Mouse (Mus musculus) left cerebral cortex, postnatal 10 days (tissue): ENCODE measurements around the gene Gm20388. TPM values are rescaled to one million over a fixed set of nuclear protein-coding genes. Genes with fewer than 3 reads are reported as not detected.

Experiments
- DNase-seq, 2 experiments: peaks; one replicate each; pipeline ENCODE4 v3.0.0; 2021 to 2022; ENCODE audit warnings: low spot score in 2 of 2, mixed read lengths in 1 of 2; ENCODE audit errors: extremely low spot score in 1 of 2
- intact Hi-C: fragments of 180-260 bp; cut with DNase I; formaldehyde crosslinking; loops from one replicate; pipeline ENCODE4 v1.15.1; 2025
- total RNA-seq, 2 experiments: library from RNA; stranded (reverse); gene quantifications; 2 replicates each; pipeline ENCODE4 v1.2.3; 2021

Gm20388 gene
- total RNA-seq, 2 experiments from 2014 or later, result 4.4 to 9.0 TPM

DNA sequence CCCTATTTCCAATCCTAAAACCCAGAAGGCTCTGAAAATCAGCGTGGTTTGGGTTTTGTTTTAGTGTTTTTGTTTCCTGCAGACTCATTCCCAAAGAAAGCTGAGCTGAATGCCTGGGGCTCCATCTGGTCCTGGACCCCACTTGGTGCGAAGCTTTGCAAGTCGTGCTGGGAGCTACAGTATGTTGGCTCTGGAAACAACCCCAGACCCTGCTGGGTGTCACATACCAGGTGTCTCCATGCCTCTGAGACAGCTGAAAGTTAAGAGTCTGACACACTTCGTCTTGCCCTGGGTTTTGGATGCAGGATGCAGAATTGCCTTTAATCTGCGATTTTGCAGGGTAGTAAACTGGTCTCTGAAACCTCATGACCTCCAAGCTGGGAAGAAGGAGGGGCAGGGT is 2913.9 kb downstream of the Gm20388 start:
- intact Hi-C loops, result no loop called here
- DNase-seq, result peak in 1 of 2 experiments; percentile 54

DNA sequence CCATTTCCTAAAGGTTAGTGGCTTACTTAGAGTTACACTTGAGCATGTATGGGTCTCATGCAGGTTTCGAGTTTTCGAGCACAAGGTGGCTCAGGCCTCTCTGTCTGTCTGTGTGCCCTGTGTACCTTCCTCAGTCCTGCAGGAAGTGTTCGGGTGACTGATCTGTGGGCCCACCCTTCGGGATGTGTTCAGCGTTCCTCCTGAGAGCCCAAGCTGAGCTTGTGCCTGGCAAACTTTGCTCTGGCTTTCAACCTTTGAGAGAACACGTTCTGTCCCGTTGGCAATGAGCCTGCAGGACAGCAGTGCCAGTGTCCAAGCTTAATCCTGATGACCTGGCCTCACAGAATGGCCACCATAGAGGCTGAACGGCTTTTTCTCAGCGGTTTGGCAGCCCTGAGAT is 2914.3 kb downstream of the Gm20388 start:
- no peak for DNase-seq
- intact Hi-C loops, result no loop called here

DNA sequence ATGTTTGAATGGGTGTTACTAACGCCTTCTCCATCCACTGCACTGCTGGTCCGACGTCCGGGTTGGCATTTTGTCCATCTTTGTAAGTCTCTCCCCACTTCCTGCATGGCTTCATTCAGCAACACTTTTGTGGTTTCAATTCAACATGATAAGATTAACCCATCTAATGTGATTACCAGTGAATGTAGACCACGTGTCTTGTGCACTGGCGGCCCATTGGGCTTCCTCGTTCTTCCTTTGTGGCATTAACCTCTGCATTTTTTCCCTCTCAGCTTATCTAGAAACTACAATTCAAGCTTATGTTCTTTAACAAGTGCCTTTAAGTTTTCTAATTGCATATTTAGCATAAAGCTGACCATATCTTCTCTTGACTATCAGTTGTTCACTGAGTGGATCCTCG is 2914.8 kb downstream of the Gm20388 start:
- intact Hi-C loops, result no loop called here
- no peak for DNase-seq

- intact Hi-C loops, result no loop called here
- DNase-seq, result no peak
Observed at GRCm38 (mm10) chr8:122829396-122829795, 2918.8 kb downstream of the Gm20388 start.

GRCm38 (mm10) chr8:122830349-122831061 is 2919.9 kb downstream of the Gm20388 start:
- intact Hi-C loops, result loop anchor here (2.0 to 5.0 kb wide), 3 partner anchors 152 to 333 kb away; no protein-coding TSS in a partner anchor
- peak; percentile 87 to 89 for DNase-seq

DNA sequence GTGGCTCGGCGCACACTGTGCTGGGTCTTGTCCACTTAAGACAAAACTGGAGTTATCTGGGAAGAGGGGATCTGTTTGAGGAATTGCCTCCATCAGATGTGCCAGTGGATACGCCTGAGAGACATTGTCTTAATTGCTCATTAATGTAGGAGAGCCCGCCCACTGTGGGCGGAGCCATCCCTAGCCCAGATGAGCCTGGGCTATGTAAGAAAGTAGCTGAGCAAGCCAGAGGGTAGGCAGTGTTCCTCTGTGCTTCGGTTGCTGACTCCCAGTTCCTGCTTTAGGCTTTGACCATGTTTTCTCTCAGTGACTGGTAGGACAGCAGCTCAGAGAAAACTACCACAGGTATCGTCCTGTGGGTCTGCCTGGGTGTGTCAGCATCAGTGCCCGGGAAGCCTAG is 2923.8 kb downstream of the Gm20388 start:
- intact Hi-C loops, result loop anchor here (5.0 kb wide), 1 partner anchor 337 kb away; no protein-coding TSS in a partner anchor
- DNase-seq, result no peak

GRCm38 (mm10) chr8:122834971-122835370 is 2924.3 kb downstream of the Gm20388 start:
- DNase-seq, result peak; percentile 51 to 76
- intact Hi-C loops, result loop anchor here (5.0 kb wide), 2 partner anchors 338 to 362 kb away; no protein-coding TSS in a partner anchor

GRCm38 (mm10) chr8:122836199-122836598 is 2925.6 kb downstream of the Gm20388 start:
- DNase-seq, result no peak
- intact Hi-C loops, result loop anchor here (5.0 kb wide), 1 partner anchor 361 kb away; no protein-coding TSS in a partner anchor

- no peak for DNase-seq
- intact Hi-C loops, result loop anchor here (5.0 kb wide), 1 partner anchor 361 kb away; no protein-coding TSS in a partner anchor
Observed at GRCm38 (mm10) chr8:122836696-122837095, 2926.1 kb downstream of the Gm20388 start.

DNA sequence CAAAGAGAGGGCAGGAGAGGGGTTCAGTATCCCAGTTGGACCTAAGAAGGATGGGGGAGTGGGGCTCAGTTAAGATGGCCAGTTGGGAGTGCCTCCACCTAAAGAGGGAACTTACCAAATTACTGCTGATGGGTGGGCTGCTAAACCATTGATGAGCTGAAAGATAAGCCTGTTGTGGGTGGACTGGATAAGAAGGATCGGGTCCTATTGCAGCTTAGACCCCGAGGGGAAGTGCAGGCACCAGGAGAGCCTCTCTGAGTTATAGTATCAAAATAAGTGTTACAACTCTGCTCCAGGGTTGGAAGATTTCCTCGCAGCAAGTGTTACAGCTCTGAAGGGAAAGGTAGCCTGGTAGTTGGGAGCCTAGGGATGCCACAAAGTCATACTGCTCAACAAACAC is 2933.5 kb downstream of the Gm20388 start:
- intact Hi-C loops, result no loop called here
- no peak for DNase-seq

DNA sequence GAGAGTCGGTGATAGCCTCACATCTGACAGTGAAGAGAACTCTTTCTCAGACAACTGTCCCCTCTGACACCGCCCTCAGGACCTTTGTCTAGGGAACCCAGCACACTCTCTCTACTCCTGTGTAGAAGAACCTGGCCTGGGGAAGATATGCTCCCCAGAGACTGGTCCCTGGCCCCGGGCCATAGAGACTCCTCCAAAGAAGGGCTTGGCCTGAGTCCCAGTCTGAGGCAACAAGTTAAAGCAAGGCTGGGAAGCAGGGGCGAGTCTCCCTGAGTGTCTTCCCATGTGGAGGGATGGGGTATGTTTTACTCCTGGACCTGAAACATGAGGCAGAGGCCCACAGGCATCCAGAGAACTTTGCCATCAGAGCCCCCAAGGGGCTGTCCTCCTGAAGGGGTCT is 2935.0 kb downstream of the Gm20388 start:
- peak in 1 of 2 experiments; percentile 73 for DNase-seq
- intact Hi-C loops, result no loop called here

GRCm38 (mm10) chr8:122847829-122848561 is 2937.4 kb downstream of the Gm20388 start, which contains the start of gene Cdh15:
Gene Cdh15 (plus strand): TSS chr8:122847966.
- intact Hi-C loops, result no loop called here
- peak; percentile 18 to 81 for DNase-seq

DNA sequence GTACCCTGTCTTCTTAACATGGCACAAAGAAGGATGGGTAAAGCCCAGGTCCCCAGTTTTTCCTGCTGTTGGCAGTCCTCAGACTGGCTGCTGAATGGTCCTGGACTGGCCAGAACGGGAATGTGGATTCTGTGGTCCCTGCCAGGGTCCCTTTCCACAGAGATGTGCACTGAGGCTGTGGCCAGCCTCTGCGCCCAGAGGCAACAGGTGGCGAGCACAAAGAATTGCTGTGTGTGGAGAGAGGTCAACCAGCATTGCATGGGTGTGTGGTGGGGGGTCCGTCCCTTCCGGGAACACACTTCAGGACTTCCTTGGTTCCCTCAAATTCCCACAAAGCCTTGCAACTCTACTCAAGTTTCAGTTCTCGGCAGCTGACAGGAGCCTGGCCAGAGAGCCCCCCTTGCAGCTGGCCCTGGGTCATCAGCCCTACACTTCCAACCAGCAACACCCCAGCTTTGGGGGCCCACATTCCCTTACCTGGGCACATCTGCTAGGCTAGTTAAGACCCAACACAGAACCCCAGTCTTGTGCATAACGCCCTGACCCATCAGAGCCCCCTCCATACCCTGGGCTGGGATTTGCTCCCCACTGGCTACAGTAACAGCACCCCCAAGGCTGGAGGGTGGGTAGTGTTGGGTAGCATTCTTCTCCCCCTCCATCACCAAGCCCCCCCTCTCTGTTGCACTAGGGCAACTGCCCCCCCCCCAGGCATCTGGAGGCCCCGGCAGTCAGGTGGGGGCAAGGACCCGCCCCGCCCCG is 2938.7 kb downstream of the Gm20388 start:
- intact Hi-C loops, result no loop called here
- no peak for DNase-seq

GRCm38 (mm10) chr8:122850641-122851240 is 2940.1 kb downstream of the Gm20388 start:
- no peak for DNase-seq
- intact Hi-C loops, result no loop called here

DNA sequence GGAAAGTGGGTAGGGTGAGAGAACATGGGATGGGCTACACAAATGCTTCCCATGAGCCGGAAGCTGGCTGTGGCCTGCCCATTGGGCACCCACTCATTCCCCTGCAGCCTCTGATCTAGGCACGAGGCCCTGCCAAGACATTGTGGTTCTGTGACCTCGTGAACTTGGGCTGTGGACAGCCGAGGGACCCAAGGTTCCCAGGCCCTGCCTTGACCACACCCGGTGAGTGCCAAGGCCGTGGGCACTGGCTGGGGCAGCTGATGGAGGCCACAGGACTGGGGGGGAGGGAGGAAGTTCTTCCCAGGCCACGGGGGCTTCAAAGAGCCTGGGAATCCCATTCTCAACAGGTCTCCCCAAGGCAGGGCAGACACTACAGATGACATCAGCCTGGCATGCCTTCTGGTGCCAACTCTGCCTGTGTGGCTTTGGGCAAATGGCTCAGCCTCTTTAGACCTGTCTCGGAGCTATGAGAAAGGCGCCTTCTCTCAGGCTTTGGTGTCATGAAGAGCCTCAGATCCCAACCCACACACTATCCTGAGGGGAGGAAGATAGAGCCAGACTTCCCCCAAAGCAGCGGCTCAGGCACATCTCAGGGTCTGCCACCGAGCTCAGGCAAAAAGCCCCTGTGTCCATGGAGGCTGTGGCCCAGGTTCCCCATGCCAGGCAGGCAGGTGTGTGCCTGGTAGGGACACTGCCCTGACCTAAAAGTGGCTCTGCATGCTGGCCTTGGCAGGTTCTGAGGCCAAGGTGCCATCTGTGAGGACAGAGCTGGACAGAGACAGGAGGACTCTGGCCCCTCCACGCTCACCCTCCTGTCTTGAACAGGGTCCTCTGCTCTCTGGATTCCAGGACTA is 2941.3 kb downstream of the Gm20388 start:
- intact Hi-C loops, result no loop called here
- no peak for DNase-seq

DNA sequence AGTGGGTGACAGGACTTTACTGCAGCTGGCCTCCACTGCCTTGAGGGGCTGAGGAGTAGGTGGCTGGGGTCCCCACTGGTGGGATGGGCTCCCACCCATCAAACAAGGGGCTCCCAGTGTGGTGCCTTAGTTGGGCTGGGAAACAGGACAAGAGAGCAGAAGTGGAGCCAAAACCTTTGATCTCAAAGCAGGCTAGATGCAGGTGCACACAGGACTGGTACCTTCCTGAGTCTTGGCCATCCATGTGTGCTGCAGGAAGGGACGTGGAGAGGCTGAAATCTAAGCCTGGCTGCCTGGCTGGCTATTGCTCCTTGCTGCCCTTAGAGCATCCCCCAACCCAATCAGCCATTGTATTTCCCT is 2941.9 kb downstream of the Gm20388 start:
- intact Hi-C loops, result no loop called here
- no peak for DNase-seq

DNA sequence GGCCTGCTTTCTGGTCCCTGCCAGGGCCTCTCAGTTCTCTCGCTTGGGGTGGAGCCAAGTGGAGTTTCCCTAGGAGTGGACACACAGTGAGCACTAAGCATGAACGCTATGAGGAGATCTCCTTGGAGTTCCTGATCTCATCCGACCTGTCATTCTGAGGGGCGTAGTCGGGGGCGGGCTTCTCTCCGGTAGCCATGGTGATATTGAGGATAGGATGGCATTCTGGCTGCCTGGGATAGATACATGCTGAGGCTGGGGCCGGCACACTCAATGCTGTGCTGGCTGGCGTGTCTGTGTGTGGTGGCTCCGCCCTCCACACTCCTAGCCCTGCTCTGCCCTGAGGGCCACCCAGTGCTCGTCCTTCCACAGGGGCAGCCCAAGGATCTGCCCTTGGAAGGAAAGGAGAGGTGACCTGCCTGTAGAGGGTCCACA is 2942.7 kb downstream of the Gm20388 start:
- DNase-seq, result peak in 1 of 2 experiments; percentile 56
- intact Hi-C loops, result no loop called here

- intact Hi-C loops, result no loop called here
- DNase-seq, result no peak
Observed at GRCm38 (mm10) chr8:122854388-122854787, 2943.7 kb downstream of the Gm20388 start.
